Mouse (Mus musculus) ES-E14 (cell line): ENCODE measurements around the gene Ntm. TPM values are rescaled to one million over a fixed set of nuclear protein-coding genes. Genes with fewer than 3 reads are reported as not detected.

Source experiments
- DNase-seq: peaks from one replicate; pipeline ENCODE4 v3.0.0-alpha.2; 2013; ENCODE audit warnings: low read depth, low spot score
- H3K27ac ChIP-seq: 2 replicates; pipeline ENCODE4 v1.5.1; 2012; ENCODE audit warnings: low read depth, mild to moderate bottlenecking, low read length, moderate library complexity, mixed read lengths; ENCODE audit not compliant: poor library complexity, insufficient read depth, severe bottlenecking
- H3K36me3 ChIP-seq: 2 replicates; pipeline ENCODE4 v1.6.1; 2012; ENCODE audit warnings: mild to moderate bottlenecking, low read length, moderate library complexity, mixed read lengths; ENCODE audit not compliant: control insufficient read depth, poor library complexity, insufficient read depth, severe bottlenecking
- H3K4me1 ChIP-seq, 2 experiments: fragments of 150-350 bp in 1 of 2; sonication (generic) in 1 of 2; 2 replicates each; pipeline ENCODE4 v1.6.1; 2012; ENCODE audit warnings: low read length in 2 of 2, mild to moderate bottlenecking in 1 of 2, mixed read lengths in 1 of 2; ENCODE audit not compliant: control insufficient read depth in 2 of 2, insufficient read depth in 2 of 2, poor library complexity in 1 of 2
- H3K4me3 ChIP-seq, 2 experiments: fragments of 150-350 bp in 1 of 2; sonication (generic) in 1 of 2; 2 replicates each; pipeline ENCODE4 v1.5.1; 2012; ENCODE audit warnings: low read length in 2 of 2, low read depth in 1 of 2, mild to moderate bottlenecking in 1 of 2, mixed read lengths in 1 of 2; ENCODE audit not compliant: insufficient read depth in 1 of 2, poor library complexity in 1 of 2, severe bottlenecking in 1 of 2
- H3K9ac ChIP-seq: 2 replicates; pipeline ENCODE4 v1.6.1; 2012; ENCODE audit warnings: low read depth, mild to moderate bottlenecking, low read length, mixed read lengths; ENCODE audit not compliant: poor library complexity, insufficient read depth, severe bottlenecking
- H3K9me3 ChIP-seq: fragments of 150-350 bp; sonication (generic); 2 replicates; pipeline ENCODE4 v1.6.1; 2012; ENCODE audit warnings: low read depth, mild to moderate bottlenecking, low read length; ENCODE audit not compliant: control insufficient read depth, insufficient read depth
- CHD2 ChIP-seq: IDR thresholded peaks from 2 replicates; pipeline ENCODE4 v1.6.1; 2014; ENCODE audit warnings: mild to moderate bottlenecking, low read depth, low read length, inconsistent platforms
- HCFC1 ChIP-seq: IDR thresholded peaks from 2 replicates; pipeline ENCODE4 v1.6.1; 2012; ENCODE audit warnings: low read length, inconsistent platforms, borderline replicate concordance; ENCODE audit not compliant: insufficient read depth
- MAFK ChIP-seq: IDR thresholded peaks from 2 replicates; pipeline ENCODE4 v1.6.1; 2014; ENCODE audit warnings: mild to moderate bottlenecking, low read depth, low read length, inconsistent platforms; ENCODE audit not compliant: insufficient read depth
- ZC3H11A ChIP-seq: IDR thresholded peaks from 2 replicates; pipeline ENCODE4 v1.6.1; 2012; ENCODE audit warnings: low read depth, mild to moderate bottlenecking, inconsistent platforms, low read length, borderline replicate concordance
- ZNF384 ChIP-seq: IDR thresholded peaks from 2 replicates; pipeline ENCODE4 v1.6.1; 2012; ENCODE audit warnings: low read depth, low read length, inconsistent platforms
- in situ Hi-C, 2 experiments: fragments of 600-800 bp; cut with MboI; formaldehyde crosslinking; loops; one replicate each; pipeline ENCODE4 v1.15.1; 2025; ENCODE audit warnings: low sequenced_read_pairs in 2 of 2, inconsistent platforms in 1 of 2; ENCODE audit not compliant: unreplicated experiment in 2 of 2
- total RNA-seq: library from RNA; depleted of rRNA; stranded (reverse); fragments of 300-350 nt; gene quantifications from 2 replicates; pipeline ENCODE4 v1.2.3, GENCODE M21; 2012

Gene Ntm
- total RNA-seq, 1 experiment = 0.67 TPM

- no peaks in the 10 kb centered on the region for H3K9me3 ChIP-seq
- H3K4me1 ChIP-seq = no peaks in the 10 kb centered on the region
- H3K27ac ChIP-seq = no peak overlapping the region
- no peak for TF ChIP-seq HCFC1
- TF ChIP-seq ZC3H11A = no peak
- TF ChIP-seq MAFK = no peak
- no peak for TF ChIP-seq CHD2
- TF ChIP-seq ZNF384 = no peak
- H3K4me3 ChIP-seq = no peak overlapping the region
- no peak overlapping the region for H3K9ac ChIP-seq
- no peaks in the 10 kb centered on the region for H3K36me3 ChIP-seq
- DNase-seq = no peak
- in situ Hi-C loops = no loop called here
Observed at GRCm38 (mm10) chr9:29128416-29128815, 834.5 kb downstream of the Ntm start.

GRCm38 (mm10) chr9:29124455-29124854, 838.5 kb downstream of the Ntm start:
- H3K9ac ChIP-seq = no peak overlapping the region
- no peak overlapping the region for H3K4me3 ChIP-seq
- TF ChIP-seq ZNF384 (no peak), ZC3H11A (no peak), CHD2 (no peak), HCFC1 (no peak), MAFK (no peak)
- no peaks in the 10 kb centered on the region for H3K36me3 ChIP-seq
- H3K27ac ChIP-seq = no peak overlapping the region
- in situ Hi-C loops = no loop called here
- H3K9me3 ChIP-seq = no peaks in the 10 kb centered on the region
- H3K4me1 ChIP-seq = no peaks in the 10 kb centered on the region
- DNase-seq = no peak

GRCm38 (mm10) chr9:29123828-29124227, 839.1 kb downstream of the Ntm start:
- no peak overlapping the region for H3K9ac ChIP-seq
- H3K4me3 ChIP-seq = no peak overlapping the region
- no peak for DNase-seq
- in situ Hi-C loops = no loop called here
- H3K9me3 ChIP-seq = no peaks in the 10 kb centered on the region
- H3K36me3 ChIP-seq = no peaks in the 10 kb centered on the region
- no peak for TF ChIP-seq MAFK
- no peak for TF ChIP-seq ZNF384
- no peak for TF ChIP-seq CHD2
- TF ChIP-seq HCFC1 = no peak
- TF ChIP-seq ZC3H11A = no peak
- no peaks in the 10 kb centered on the region for H3K4me1 ChIP-seq
- H3K27ac ChIP-seq = no peak overlapping the region

- no peak for TF ChIP-seq CHD2
- no peak for TF ChIP-seq ZNF384
- no peak for TF ChIP-seq MAFK
- TF ChIP-seq ZC3H11A = no peak
- in situ Hi-C loops = no loop called here
- Histone ChIP-seq H3K4me3 (no peak overlapping the region), H3K4me1 (no peaks in the 10 kb centered on the region), H3K36me3 (no peaks in the 10 kb centered on the region), H3K9ac (no peak overlapping the region), H3K27ac (no peak overlapping the region), H3K9me3 (no peaks in the 10 kb centered on the region)
- DNase-seq = no peak
Observed at GRCm38 (mm10) chr9:29117561-29118112, 845.3 kb downstream of the Ntm start.

GRCm38 (mm10) chr9:29115337-29115736, 847.6 kb downstream of the Ntm start:
- no peak overlapping the region for H3K9ac ChIP-seq
- H3K4me1 ChIP-seq = no peaks in the 10 kb centered on the region
- DNase-seq = no peak
- no peak overlapping the region for H3K27ac ChIP-seq
- no peak for TF ChIP-seq CHD2
- no peak for TF ChIP-seq HCFC1
- TF ChIP-seq ZNF384 = no peak
- no peak for TF ChIP-seq MAFK
- no peak for TF ChIP-seq ZC3H11A
- no peaks in the 10 kb centered on the region for H3K9me3 ChIP-seq
- H3K4me3 ChIP-seq = no peak overlapping the region
- in situ Hi-C loops = no loop called here
- no peaks in the 10 kb centered on the region for H3K36me3 ChIP-seq
